Mouse (Mus musculus) brain, embryonic 14.5 days (tissue): ENCODE measurements around the gene Camk2d.

Experiments used
- CTCF ChIP-seq: fragments of 200-500 bp; IDR thresholded peaks from 2 replicates; pipeline ENCODE4 v1.5.1; 2012; ENCODE audit warnings: inconsistent platforms, mild to moderate bottlenecking, moderate library complexity, borderline replicate concordance; ENCODE audit not compliant: insufficient read depth, insufficient read length; ENCODE audit errors: extremely low read depth
- POLR2A ChIP-seq: fragments of 200-500 bp; IDR thresholded peaks from 2 replicates; pipeline ENCODE4 v1.6.1; 2012; ENCODE audit warnings: mild to moderate bottlenecking, inconsistent platforms, borderline replicate concordance; ENCODE audit not compliant: poor library complexity, insufficient read depth, insufficient read length, severe bottlenecking; ENCODE audit errors: extremely low read depth

- no peak for TF ChIP-seq POLR2A
- no peak for TF ChIP-seq CTCF
These were observed 3.2 kb downstream of the Camk2d start for GRCm38 (mm10) chr3:126599335-126599734.
